Mouse (Mus musculus) MEL (cell line): ENCODE results near the gene Swsap1. TPM values are rescaled to one million over a fixed set of nuclear protein-coding genes. Genes with fewer than 3 reads are reported as not detected.

Source experiments
- DNase-seq: peaks from one replicate; pipeline ENCODE4 v3.0.0; 2011; ENCODE audit warnings: low read depth, low spot score
- H3K27ac ChIP-seq: 2 replicates; pipeline ENCODE4 v1.5.1; 2012; ENCODE audit warnings: low read depth, mild to moderate bottlenecking, control low read depth, low read length, moderate library complexity; ENCODE audit not compliant: control insufficient read depth
- H3K27me3 ChIP-seq, 2 experiments: fragments of 150-350 bp in 1 of 2; sonication (generic) in 1 of 2; 2 replicates each; pipeline ENCODE4 v1.6.1; 2012; ENCODE audit warnings: low read length in 2 of 2, mild to moderate bottlenecking in 2 of 2, improper control_type of control experiment in 1 of 2, moderate library complexity in 1 of 2; ENCODE audit not compliant: insufficient read depth in 2 of 2, control insufficient read depth in 1 of 2
- H3K36me3 ChIP-seq, 2 experiments: 2 replicates each; pipeline ENCODE4 v1.6.1; 2012 to 2014; ENCODE audit warnings: low read length in 2 of 2, improper control_type of control experiment in 1 of 2, inconsistent platforms in 1 of 2, mild to moderate bottlenecking in 1 of 2; ENCODE audit not compliant: insufficient read depth in 2 of 2, control insufficient read depth in 1 of 2
- H3K4me1 ChIP-seq, 2 experiments: fragments of 150-350 bp in 1 of 2; sonication (generic) in 1 of 2; 2 replicates each; pipeline ENCODE4 v1.6.1; 2012; ENCODE audit warnings: low read length in 2 of 2, improper control_type of control experiment in 1 of 2, mild to moderate bottlenecking in 1 of 2; ENCODE audit not compliant: insufficient read depth in 2 of 2, control insufficient read depth in 1 of 2
- H3K4me3 ChIP-seq, 2 experiments: fragments of 150-350 bp in 1 of 2; sonication (generic) in 1 of 2; 2 replicates each; pipeline ENCODE4 v1.5.1; 2012; ENCODE audit warnings: low read depth in 2 of 2, low read length in 2 of 2, mild to moderate bottlenecking in 2 of 2, moderate library complexity in 2 of 2, control low read depth in 1 of 2, improper control_type of control experiment in 1 of 2; ENCODE audit not compliant: control insufficient read depth in 1 of 2, insufficient read depth in 1 of 2
- H3K79me2 ChIP-seq: 2 replicates; pipeline ENCODE4 v1.6.1; 2012; ENCODE audit warnings: mild to moderate bottlenecking, low read length, moderate library complexity; ENCODE audit not compliant: control insufficient read depth, poor library complexity, insufficient read depth
- H3K9ac ChIP-seq: 2 replicates; pipeline ENCODE4 v1.6.1; 2012; ENCODE audit warnings: low read depth, mild to moderate bottlenecking, control low read depth, low read length, moderate library complexity; ENCODE audit not compliant: control insufficient read depth, poor library complexity, severe bottlenecking
- H3K9me3 ChIP-seq: fragments of 150-350 bp; sonication (generic); replicated peaks from 2 replicates; pipeline ENCODE4 v1.6.1; 2012; ENCODE audit warnings: mild to moderate bottlenecking, low read length, improper control_type of control experiment, moderate library complexity; ENCODE audit not compliant: insufficient read depth
- BHLHE40 ChIP-seq: IDR thresholded peaks from 2 replicates; pipeline ENCODE4 v1.6.1; 2012; ENCODE audit warnings: low read depth, mild to moderate bottlenecking, inconsistent platforms, low read length, improper control_type of control experiment, borderline replicate concordance
- CHD1 ChIP-seq: IDR thresholded peaks from 2 replicates; pipeline ENCODE4 v1.6.1; 2012; ENCODE audit warnings: low read depth, mild to moderate bottlenecking, inconsistent platforms, low read length, improper control_type of control experiment
- CTCF ChIP-seq, 3 experiments: IDR thresholded peaks in 2 of 3; conservative IDR thresholded peaks in 1 of 3; 2 replicates each; pipeline ENCODE4 v1.5.1; 2011 to 2012; ENCODE audit warnings: low read length in 3 of 3, low read depth in 2 of 3, mild to moderate bottlenecking in 2 of 3, improper control_type of control experiment in 1 of 3, inconsistent platforms in 1 of 3, mixed read lengths in 1 of 3, moderate library complexity in 1 of 3; ENCODE audit not compliant: control insufficient read depth in 1 of 3, insufficient read depth in 1 of 3, poor library complexity in 1 of 3, severe bottlenecking in 1 of 3
- E2F4 ChIP-seq: IDR thresholded peaks from 2 replicates; pipeline ENCODE4 v1.6.1; 2011; ENCODE audit warnings: low read depth, low read length, improper control_type of control experiment, borderline replicate concordance
- ELF1 ChIP-seq: IDR thresholded peaks from 2 replicates; pipeline ENCODE4 v1.6.1; 2014; ENCODE audit warnings: low read depth, mild to moderate bottlenecking, inconsistent platforms, low read length, improper control_type of control experiment, moderate library complexity
- GABPA ChIP-seq: IDR thresholded peaks from 2 replicates; pipeline ENCODE4 v1.6.1; 2012; ENCODE audit warnings: low read depth, mild to moderate bottlenecking, inconsistent platforms, low read length, improper control_type of control experiment, moderate library complexity
- GATA1 ChIP-seq: IDR thresholded peaks from 2 replicates; pipeline ENCODE4 v1.6.1; 2011; ENCODE audit warnings: low read depth, low read length, improper control_type of control experiment
- HCFC1 ChIP-seq: IDR thresholded peaks from 2 replicates; pipeline ENCODE4 v1.6.1; 2012; ENCODE audit warnings: low read depth, mild to moderate bottlenecking, inconsistent platforms, low read length, improper control_type of control experiment, moderate library complexity
- JUND ChIP-seq: IDR thresholded peaks from 2 replicates; pipeline ENCODE4 v1.6.1; 2011; ENCODE audit warnings: low read depth, mild to moderate bottlenecking, improper control_type of control experiment, low read length
- KAT2A ChIP-seq: conservative IDR thresholded peaks from 2 replicates; pipeline ENCODE4 v1.6.1; 2012; ENCODE audit warnings: low read depth, low read length, improper control_type of control experiment, inconsistent platforms
- MAFK ChIP-seq: IDR thresholded peaks from 2 replicates; pipeline ENCODE4 v1.6.1; 2011; ENCODE audit warnings: low read depth, mild to moderate bottlenecking, low read length, improper control_type of control experiment, borderline replicate concordance
- MAX ChIP-seq: IDR thresholded peaks from 2 replicates; pipeline ENCODE4 v1.6.1; 2011; ENCODE audit warnings: low read length, improper control_type of control experiment
- MAZ ChIP-seq: IDR thresholded peaks from 2 replicates; pipeline ENCODE4 v1.6.1; 2012; ENCODE audit warnings: low read depth, mild to moderate bottlenecking, inconsistent platforms, low read length, improper control_type of control experiment
- MEF2A ChIP-seq: IDR thresholded peaks from 2 replicates; pipeline ENCODE4 v1.6.1; 2014; ENCODE audit warnings: low read depth, mild to moderate bottlenecking, inconsistent platforms, low read length, improper control_type of control experiment; ENCODE audit not compliant: poor library complexity, insufficient replicate concordance, severe bottlenecking; ENCODE audit errors: extremely low read depth
- MXI1 ChIP-seq: IDR thresholded peaks from 2 replicates; pipeline ENCODE4 v1.6.1; 2011; ENCODE audit warnings: mild to moderate bottlenecking, low read depth, low read length, improper control_type of control experiment
- MYC ChIP-seq: IDR thresholded peaks from 2 replicates; pipeline ENCODE4 v1.6.1; 2011; ENCODE audit warnings: low read depth, mild to moderate bottlenecking, low read length, improper control_type of control experiment, moderate library complexity
- NRF1 ChIP-seq: IDR thresholded peaks from 2 replicates; pipeline ENCODE4 v1.6.1; 2014; ENCODE audit warnings: low read depth, mild to moderate bottlenecking, inconsistent platforms, low read length, improper control_type of control experiment, moderate library complexity; ENCODE audit not compliant: poor library complexity, insufficient read depth, severe bottlenecking
- POLR2A ChIP-seq, 2 experiments: IDR thresholded peaks; 2 replicates each; pipeline ENCODE4 v1.6.1; 2011 to 2012; ENCODE audit warnings: low read length in 2 of 2, mild to moderate bottlenecking in 2 of 2, control low read depth in 1 of 2, improper control_type of control experiment in 1 of 2, low read depth in 1 of 2, moderate library complexity in 1 of 2; ENCODE audit not compliant: control insufficient read depth in 1 of 2, insufficient read depth in 1 of 2, poor library complexity in 1 of 2
- POLR2AphosphoS2 ChIP-seq: IDR thresholded peaks from 2 replicates; pipeline ENCODE4 v1.6.1; 2011; ENCODE audit warnings: low read length, improper control_type of control experiment
- POLR2AphosphoS5 ChIP-seq: IDR thresholded peaks from 2 replicates; pipeline ENCODE4 v1.6.1; 2012; ENCODE audit warnings: low read depth, borderline replicate concordance, mild to moderate bottlenecking, inconsistent platforms, low read length, moderate library complexity, mixed read lengths
- RAD21 ChIP-seq: IDR thresholded peaks from 2 replicates; pipeline ENCODE4 v1.6.1; 2011; ENCODE audit warnings: mild to moderate bottlenecking, low read depth, low read length, improper control_type of control experiment
- TAL1 ChIP-seq: IDR thresholded peaks from 2 replicates; pipeline ENCODE4 v1.6.1; 2012; ENCODE audit warnings: mild to moderate bottlenecking, inconsistent platforms, low read length, moderate library complexity, mixed read lengths
- TBP ChIP-seq: IDR thresholded peaks from 2 replicates; pipeline ENCODE4 v1.8.0; 2011; ENCODE audit warnings: low read depth, low read length, improper control_type of control experiment
- TCF12 ChIP-seq: IDR thresholded peaks from 2 replicates; pipeline ENCODE4 v1.6.1; 2014; ENCODE audit warnings: low read depth, mild to moderate bottlenecking, inconsistent platforms, low read length, improper control_type of control experiment, moderate library complexity
- USF1 ChIP-seq: IDR thresholded peaks from 2 replicates; pipeline ENCODE4 v1.6.1; 2014; ENCODE audit warnings: low read depth, mild to moderate bottlenecking, inconsistent platforms, low read length, improper control_type of control experiment, moderate library complexity
- USF2 ChIP-seq, 2 experiments: IDR thresholded peaks; 2 replicates each; pipeline ENCODE4 v1.6.1; 2011 to 2012; ENCODE audit warnings: improper control_type of control experiment in 2 of 2, low read length in 2 of 2, borderline replicate concordance in 1 of 2, inconsistent platforms in 1 of 2, low read depth in 1 of 2, mild to moderate bottlenecking in 1 of 2; ENCODE audit not compliant: insufficient read depth in 1 of 2
- ZC3H11A ChIP-seq: IDR thresholded peaks from 2 replicates; pipeline ENCODE4 v1.6.1; 2012; ENCODE audit warnings: low read depth, mild to moderate bottlenecking, inconsistent platforms, low read length, improper control_type of control experiment
- ZKSCAN1 ChIP-seq: IDR thresholded peaks from 2 replicates; pipeline ENCODE4 v1.6.1; 2012; ENCODE audit warnings: low read depth, mild to moderate bottlenecking, inconsistent platforms, low read length, improper control_type of control experiment, moderate library complexity
- ZNF384 ChIP-seq: IDR thresholded peaks from 2 replicates; pipeline ENCODE4 v1.6.1; 2012; ENCODE audit warnings: low read depth, mild to moderate bottlenecking, inconsistent platforms, low read length, improper control_type of control experiment
- polyA plus RNA-seq, 2 experiments: library from polyadenylated mRNA; stranded (reverse) in 1 of 2; unstranded in 1 of 2; fragments of >175 nt in 1 of 2; fragments of >200 nt in 1 of 2; gene quantifications; 2 replicates each; pipeline versions ENCODE4 v1.2.1 to v1.2.4; 2012; ENCODE audit warnings: low replicate concordance in 2 of 2, low read depth in 1 of 2; ENCODE audit not compliant: insufficient read length in 2 of 2, insufficient read depth in 1 of 2, missing spikeins in 1 of 2
- total RNA-seq: library from RNA; depleted of rRNA; stranded (reverse); fragments of 300-350 nt; gene quantifications from 2 replicates; pipeline ENCODE4 v1.2.3, GENCODE M21; 2012

The Swsap1 gene
- total and polyA plus RNA-seq, 3 experiments = 17.2 to 19.3 TPM; not detected in 1

GRCm38 (mm10) chr9:21962010-21962409 is 6.5 kb downstream of the Swsap1 start:
- Histone ChIP-seq H3K9ac (peak overlapping the region; percentile 77), H3K4me3 (peak overlapping the region; percentile 75 to 77), H3K27ac (peak overlapping the region; percentile 91), H3K27me3 (no peaks in the 10 kb centered on the region), H3K79me2 (peaks cover 41% of the 10 kb centered on the region), H3K4me1 (peaks cover 13 to 32% of the 10 kb centered on the region in 2 experiments), H3K9me3 (no peaks in the 10 kb centered on the region), H3K36me3 (peaks cover 14 to 26% of the 10 kb centered on the region in 2 experiments)
- TF ChIP-seq TAL1 (no peak), POLR2AphosphoS5 (no peak), NRF1 (no peak), GABPA (no peak), ZNF384 (no peak), MXI1 (no peak), JUND (no peak), POLR2AphosphoS2 (no peak), E2F4 (no peak), CHD1 (no peak), ZKSCAN1 (no peak), POLR2A (IDR thresholded peaks at IDR 0.05; ENCODE audit: control insufficient read depth in 1 of 2, insufficient read depth in 1 of 2, low read depth in 1 of 2, low read length in 2 of 2, poor library complexity in 1 of 2) (no peak), ELF1 (no peak), MAFK (no peak), MAX (no peak), MYC (no peak)
- DNase-seq = no peak

GRCm38 (mm10) chr9:21962416-21963059 is 7.0 kb downstream of the Swsap1 start:
- no peaks in the 10 kb centered on the region for H3K27me3 ChIP-seq
- no peak for TF ChIP-seq NRF1
- no peak for TF ChIP-seq JUND
- no peak for TF ChIP-seq MEF2A
- no peak for TF ChIP-seq TCF12
- no peak for TF ChIP-seq MAZ
- TF ChIP-seq CTCF (IDR thresholded peaks at IDR 0.05 in 2 of 3, conservative IDR thresholded peaks at IDR 0.05 in 1 of 3; ENCODE audit: control insufficient read depth in 1 of 3, insufficient read depth in 1 of 3, low read depth in 2 of 3, low read length in 3 of 3, poor library complexity in 1 of 3, severe bottlenecking in 1 of 3) = no peak
- no peak for TF ChIP-seq USF2 (IDR thresholded peaks at IDR 0.05; ENCODE audit: borderline replicate concordance in 1 of 2, insufficient read depth in 1 of 2, low read depth in 1 of 2, low read length in 2 of 2)
- no peak for TF ChIP-seq RAD21
- peak; percentile 90 for TF ChIP-seq POLR2AphosphoS5
- TF ChIP-seq MAFK = no peak
- peak; percentile 100 for TF ChIP-seq TAL1
- TF ChIP-seq KAT2A = no peak
- TF ChIP-seq E2F4 = no peak
- TF ChIP-seq USF1 = no peak
- TF ChIP-seq MAX = no peak
- no peak for TF ChIP-seq BHLHE40
- TF ChIP-seq HCFC1 = no peak
- TF ChIP-seq TBP = no peak
- no peak for TF ChIP-seq ZC3H11A
- TF ChIP-seq CHD1 = no peak
- TF ChIP-seq GATA1 = peak; percentile 97

More at GRCm38 (mm10) chr9:21962416-21963059, 7.0 kb downstream of the Swsap1 start:
- Histone ChIP-seq H3K4me1 (peaks cover 13 to 31% of the 10 kb centered on the region in 2 experiments), H3K9ac (peak overlapping the region; percentile 77), H3K9me3 (no peaks in the 10 kb centered on the region), H3K27ac (peak overlapping the region; percentile 91), H3K79me2 (peaks cover 41% of the 10 kb centered on the region), H3K4me3 (peak overlapping the region; percentile 75 to 77), H3K36me3 (peaks cover 14 to 26% of the 10 kb centered on the region in 2 experiments)
- DNase-seq = peak; percentile 100
